Mouse (Mus musculus) E14TG2a.4 (cell line): ENCODE data around the gene Bbs4.

ENCODE experiments used
- H3K27me3 ChIP-seq: 2 replicates; pipeline ENCODE4 v1.6.1; 2014; ENCODE audit warnings: low read length, control low read depth; ENCODE audit not compliant: insufficient read depth
- H3K36me3 ChIP-seq: 2 replicates; pipeline ENCODE4 v1.6.1; 2014; ENCODE audit warnings: low read length, control low read depth; ENCODE audit not compliant: insufficient read depth
- H3K4me1 ChIP-seq: replicated peaks from 2 replicates; pipeline ENCODE4 v1.6.1; 2014; ENCODE audit warnings: low read depth, low read length, control low read depth
- H3K4me3 ChIP-seq: replicated peaks from 2 replicates; pipeline ENCODE4 v1.5.1; 2014; ENCODE audit warnings: mild to moderate bottlenecking, low read length
- H3K9me3 ChIP-seq: 2 replicates; pipeline ENCODE4 v1.6.1; 2014; ENCODE audit warnings: low read length, control low read depth
- CTCF ChIP-seq: conservative IDR thresholded peaks from 2 replicates; pipeline ENCODE4 v1.5.1; 2014; ENCODE audit warnings: low read length
- NANOG ChIP-seq: IDR thresholded peaks from 2 replicates; pipeline ENCODE4 v1.6.1; 2014; ENCODE audit warnings: borderline replicate concordance, low read length, mixed read lengths
- POU5F1 ChIP-seq: IDR thresholded peaks from 2 replicates; pipeline ENCODE4 v1.6.1; 2014; ENCODE audit warnings: low read length, borderline replicate concordance

Gene Bbs4

DNA sequence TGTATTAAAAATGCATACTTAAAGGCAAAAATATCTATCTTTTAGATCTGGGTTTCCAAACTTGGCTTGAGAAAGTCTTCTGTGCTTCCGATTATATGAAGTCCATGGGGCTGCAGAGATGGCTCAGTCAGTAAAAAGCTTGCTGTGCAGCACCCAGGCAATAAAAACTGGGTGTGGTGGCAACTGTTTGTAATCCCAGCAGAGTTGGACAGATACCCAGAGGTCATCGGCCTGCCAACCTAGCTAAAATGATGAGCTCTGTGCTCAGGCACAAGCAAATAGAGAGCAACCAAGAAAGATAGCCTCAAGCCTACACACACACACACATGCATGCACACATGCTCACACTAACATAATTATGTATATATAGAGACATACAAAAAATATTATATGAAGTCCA is 75.1 kb downstream of the Bbs4 start:
- no peaks in the 10 kb centered on the region for H3K36me3 ChIP-seq
- H3K4me1 ChIP-seq, result peaks cover 17% of the 10 kb centered on the region
- H3K4me3 ChIP-seq, result no peak overlapping the region
- no peak for TF ChIP-seq NANOG
- TF ChIP-seq CTCF, result no peak
- no peak for TF ChIP-seq POU5F1
- H3K27me3 ChIP-seq, result peaks cover 6% of the 10 kb centered on the region
- no peaks in the 10 kb centered on the region for H3K9me3 ChIP-seq

DNA sequence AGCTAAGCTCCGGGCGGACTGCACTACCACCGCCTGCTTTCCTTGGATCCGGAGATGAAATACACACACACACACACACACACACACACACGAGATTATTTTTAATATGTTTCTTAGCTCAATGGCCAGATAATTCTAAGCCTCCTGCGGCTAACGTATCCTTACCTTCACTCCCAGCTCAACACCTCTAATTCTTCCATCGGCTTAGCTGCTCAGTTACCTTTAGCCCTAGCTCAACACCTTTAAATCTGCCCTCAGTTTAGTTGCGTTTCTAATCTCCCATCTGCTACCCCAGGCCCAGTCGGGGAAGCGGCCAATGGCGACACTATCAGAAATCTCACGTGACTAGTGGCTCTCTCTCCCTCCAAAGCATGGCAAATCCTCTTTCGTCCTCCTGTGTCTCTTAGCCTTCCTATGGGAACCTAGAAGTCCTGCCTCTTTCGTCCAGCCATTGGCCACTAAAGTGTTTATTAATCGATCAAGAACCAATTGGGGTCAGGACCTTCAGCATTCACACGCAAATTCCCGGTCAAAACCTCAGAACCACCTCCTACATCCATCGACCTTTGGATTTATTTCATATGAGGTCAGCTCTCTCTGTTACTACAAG is 78.4 kb downstream of the Bbs4 start:
- H3K36me3 ChIP-seq, result no peaks in the 10 kb centered on the region
- H3K4me3 ChIP-seq, result peak overlapping the region; percentile 69
- H3K9me3 ChIP-seq, result no peaks in the 10 kb centered on the region
- H3K4me1 ChIP-seq, result peaks cover 29% of the 10 kb centered on the region
- no peaks in the 10 kb centered on the region for H3K27me3 ChIP-seq
- TF ChIP-seq CTCF, result no peak
- TF ChIP-seq POU5F1, result no peak
- no peak for TF ChIP-seq NANOG

DNA sequence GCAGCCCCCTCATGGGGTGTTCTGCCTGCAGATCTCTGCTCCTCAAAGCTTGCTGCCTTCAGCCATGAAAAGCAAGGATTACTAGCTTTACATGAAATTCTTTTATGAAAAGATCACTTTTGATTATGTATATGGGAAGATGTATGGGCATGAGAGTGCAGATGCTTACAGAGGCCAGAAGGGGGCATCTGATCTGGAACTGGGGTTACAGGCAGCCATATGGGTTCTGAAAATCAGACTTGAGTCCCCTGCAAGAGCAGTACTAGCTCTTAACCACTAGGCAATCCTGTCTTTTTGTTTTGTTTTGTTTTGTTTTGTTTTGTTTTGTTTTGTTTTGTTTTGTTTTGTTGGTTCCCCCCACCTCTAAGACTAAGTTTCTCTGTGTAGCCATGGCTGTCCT is 80.1 kb downstream of the Bbs4 start:
- Histone ChIP-seq H3K36me3 (no peaks in the 10 kb centered on the region), H3K27me3 (no peaks in the 10 kb centered on the region), H3K9me3 (no peaks in the 10 kb centered on the region), H3K4me3 (no peak overlapping the region), H3K4me1 (peaks cover 31% of the 10 kb centered on the region)
- TF ChIP-seq CTCF (peak; percentile 78), NANOG (no peak)
